Mouse (Mus musculus) kidney, adult 9 months (tissue): Measurements from ENCODE around the gene Gas2l3.

Experiments
- DNase-seq: peaks from one replicate; pipeline ENCODE4 v3.0.0; 2022

Gas2l3 gene

DNA sequence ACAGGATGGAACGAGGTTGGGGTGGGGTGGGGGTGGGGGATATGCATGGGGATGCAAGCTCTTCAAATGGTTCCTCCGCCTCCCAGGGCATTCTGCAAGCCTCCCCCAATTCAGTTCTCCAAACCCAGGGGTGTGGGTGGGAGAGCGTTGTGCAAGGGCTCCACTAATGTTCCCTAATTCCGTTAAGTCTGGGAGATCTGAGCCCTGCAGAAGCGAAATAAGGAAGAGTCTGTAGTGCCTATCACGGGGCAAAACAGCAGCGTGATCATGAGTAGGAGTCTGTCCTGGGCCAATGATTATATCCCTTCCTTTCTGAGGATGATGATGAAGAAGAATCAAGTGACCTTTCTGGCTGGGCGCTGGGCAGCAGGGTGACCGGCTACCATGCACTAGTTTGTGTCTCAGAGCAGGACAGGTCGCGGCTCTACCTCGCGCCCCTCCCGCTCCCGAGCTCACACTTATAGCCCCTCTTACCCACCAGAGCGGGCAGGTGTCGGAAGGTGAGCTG, 598 bp downstream of the Gas2l3 start:
- DNase-seq = no peak

GRCm38 (mm10) chr10:89442640-89443039, 1.1 kb downstream of the Gas2l3 start:
- no peak for DNase-seq

DNA sequence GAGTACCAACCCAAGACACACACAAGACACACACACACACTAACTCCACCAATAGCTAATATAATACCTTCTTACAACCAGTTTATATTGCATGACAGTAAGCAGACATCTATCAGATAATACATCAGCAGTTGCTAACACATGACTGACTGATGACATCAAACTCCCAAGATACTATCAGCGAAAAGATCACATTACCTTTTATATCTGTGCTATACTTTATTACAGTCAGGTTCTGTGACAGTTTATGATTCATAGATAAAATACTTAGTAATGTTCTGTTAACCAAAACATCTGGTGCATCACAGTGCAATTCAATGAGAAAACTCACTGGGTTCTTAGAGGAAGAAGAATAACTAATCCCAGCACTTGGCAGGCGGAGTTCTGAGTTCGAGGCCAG, 1.8 kb downstream of the Gas2l3 start:
- no peak for DNase-seq

- DNase-seq = no peak
Observed at GRCm38 (mm10) chr10:89439380-89439779, 4.4 kb downstream of the Gas2l3 start.

DNA sequence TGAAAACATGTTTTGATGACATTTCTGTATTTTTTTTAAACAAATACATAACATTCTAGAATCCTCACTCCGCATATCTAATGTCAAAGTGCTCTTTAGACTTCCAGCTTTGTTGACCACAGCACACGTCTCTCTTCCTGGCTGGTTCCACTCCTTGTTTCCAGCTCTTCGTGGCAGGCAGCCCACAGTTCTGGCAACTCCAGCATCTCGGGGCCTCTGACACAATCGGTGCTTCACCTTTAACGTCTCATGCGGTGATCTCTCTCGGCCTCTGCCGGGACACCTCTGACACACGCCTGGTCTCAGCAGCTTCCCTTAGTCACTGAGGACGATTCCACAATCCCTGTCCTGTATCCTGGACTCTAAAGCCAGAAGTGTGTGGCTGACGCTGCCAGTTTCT, 5.8 kb downstream of the Gas2l3 start:
- DNase-seq = no peak

DNA sequence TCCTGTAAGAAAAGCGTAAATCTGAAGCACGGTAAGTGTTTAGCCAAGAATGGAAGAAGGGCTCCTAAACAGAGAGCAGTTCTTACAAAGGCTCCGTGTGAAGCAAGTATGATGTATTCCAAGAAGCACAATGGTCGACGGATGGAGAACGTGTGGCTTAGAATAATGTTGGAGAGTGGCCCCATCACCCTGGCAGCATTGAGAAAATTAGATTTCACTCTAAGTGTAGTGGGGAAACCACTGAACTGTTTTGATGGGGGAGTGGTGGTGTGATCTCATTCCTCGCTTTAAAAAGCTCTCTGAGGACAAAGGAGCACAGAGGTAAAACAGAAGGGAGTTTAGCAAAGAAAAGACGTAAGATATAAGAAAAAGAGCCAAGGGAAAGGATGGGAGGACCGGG, 6.3 kb downstream of the Gas2l3 start:
- no peak for DNase-seq

DNA sequence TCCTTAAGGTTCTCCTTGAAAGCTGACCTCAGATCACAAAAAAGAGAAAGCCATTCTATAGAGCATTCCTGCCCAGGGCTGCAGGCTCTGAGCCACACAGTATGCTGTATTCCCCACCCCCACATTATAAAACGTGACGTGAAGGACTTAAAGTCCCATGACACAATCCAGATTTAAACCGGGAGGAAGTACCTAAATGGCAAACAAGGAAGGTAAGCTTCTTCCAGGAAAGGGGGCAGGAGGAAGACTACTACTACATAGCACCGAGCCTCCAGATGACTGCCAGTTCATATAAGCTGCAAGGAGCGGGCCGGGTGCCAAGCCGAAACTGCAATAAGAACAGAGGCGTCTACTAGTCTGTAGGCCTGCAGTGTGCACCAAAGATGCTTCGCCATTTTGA, 7.8 kb downstream of the Gas2l3 start:
- no peak for DNase-seq

DNA sequence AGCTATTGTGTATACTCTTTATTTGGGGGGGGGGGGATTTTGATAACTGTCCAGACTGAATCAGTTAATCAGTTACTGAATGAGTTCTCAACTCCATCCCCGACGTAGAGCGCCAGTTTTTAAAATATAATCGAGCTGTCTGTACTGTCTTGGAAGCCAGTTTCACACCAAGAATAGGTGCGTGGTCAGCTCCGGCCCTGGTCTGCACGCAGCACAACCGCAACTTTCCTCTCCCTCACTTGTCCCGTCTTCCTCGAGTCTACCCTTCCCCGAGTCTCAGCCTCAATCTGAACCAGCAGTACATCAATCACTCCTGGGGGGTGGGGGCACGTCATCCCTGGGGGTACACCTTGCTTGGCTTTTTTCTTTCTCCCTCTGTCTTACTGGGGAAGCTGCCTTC, 8.4 kb downstream of the Gas2l3 start:
- no peak for DNase-seq

- DNase-seq = no peak
Observed at GRCm38 (mm10) chr10:89434509-89435210, 9.1 kb downstream of the Gas2l3 start.

GRCm38 (mm10) chr10:89432743-89433142, 11.0 kb downstream of the Gas2l3 start:
- no peak for DNase-seq

- no peak for DNase-seq
Observed at GRCm38 (mm10) chr10:89430751-89431150, 13.0 kb downstream of the Gas2l3 start.

- DNase-seq = no peak
Observed at GRCm38 (mm10) chr10:89424800-89425393, 18.9 kb downstream of the Gas2l3 start.

GRCm38 (mm10) chr10:89424217-89424616, 19.6 kb downstream of the Gas2l3 start:
- DNase-seq = no peak

DNA sequence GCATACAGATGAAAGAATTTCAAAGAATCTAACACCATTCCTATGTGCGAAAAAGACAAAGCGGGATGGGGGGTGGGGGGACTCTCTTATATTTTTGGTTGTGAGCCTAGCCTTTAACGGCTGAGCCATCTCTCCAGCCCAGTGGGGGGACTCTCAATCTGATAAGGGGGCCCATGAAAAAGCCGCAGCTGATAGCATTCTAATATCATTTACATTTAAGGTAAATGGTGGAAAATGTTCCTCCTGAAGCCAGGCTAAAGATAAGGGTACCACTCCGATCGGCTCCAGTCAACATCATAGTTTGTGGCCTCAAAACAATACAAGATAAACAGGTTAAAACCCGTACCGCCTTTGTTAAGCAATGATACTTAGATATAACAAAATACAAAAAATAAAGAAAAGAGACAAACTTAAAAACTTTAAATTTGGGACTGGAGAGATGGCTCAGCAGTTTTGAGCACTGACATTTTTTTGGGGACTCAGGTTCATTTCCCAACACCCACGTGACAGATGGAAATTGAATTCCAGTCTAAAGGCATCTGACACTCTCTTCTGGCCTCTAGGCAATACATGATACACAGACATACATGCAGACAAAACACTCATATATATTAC, 20.5 kb downstream of the Gas2l3 start:
- DNase-seq = no peak

- DNase-seq = no peak
Observed at GRCm38 (mm10) chr10:89422504-89423158, 21.1 kb downstream of the Gas2l3 start.

GRCm38 (mm10) chr10:89417966-89418365, 25.8 kb downstream of the Gas2l3 start:
- no peak for DNase-seq

DNA sequence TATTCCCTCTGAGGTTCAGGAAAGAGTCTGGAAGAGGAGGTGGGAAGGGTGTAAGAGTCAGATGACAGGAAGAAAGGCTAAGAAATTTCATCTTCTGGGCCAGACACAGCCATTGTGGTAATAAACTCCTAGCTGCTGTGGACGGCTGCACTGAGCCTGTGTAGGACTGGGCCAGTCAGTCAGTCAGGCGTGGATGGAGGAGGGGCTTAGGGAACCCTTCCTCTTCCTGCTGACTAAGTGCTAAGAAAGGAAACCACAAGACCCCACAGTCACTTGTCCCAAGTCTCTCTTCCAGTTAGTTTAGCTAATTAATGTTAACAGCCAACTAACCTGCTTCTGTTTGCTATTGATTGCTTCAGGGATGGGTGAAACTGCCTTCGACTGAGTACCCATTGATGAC, 28.3 kb downstream of the Gas2l3 start:
- no peak for DNase-seq

- DNase-seq = no peak
Observed at GRCm38 (mm10) chr10:89407551-89407950, 36.2 kb downstream of the Gas2l3 start.

- no peak for DNase-seq
Observed at GRCm38 (mm10) chr10:89406733-89407484, 36.9 kb downstream of the Gas2l3 start.

DNA sequence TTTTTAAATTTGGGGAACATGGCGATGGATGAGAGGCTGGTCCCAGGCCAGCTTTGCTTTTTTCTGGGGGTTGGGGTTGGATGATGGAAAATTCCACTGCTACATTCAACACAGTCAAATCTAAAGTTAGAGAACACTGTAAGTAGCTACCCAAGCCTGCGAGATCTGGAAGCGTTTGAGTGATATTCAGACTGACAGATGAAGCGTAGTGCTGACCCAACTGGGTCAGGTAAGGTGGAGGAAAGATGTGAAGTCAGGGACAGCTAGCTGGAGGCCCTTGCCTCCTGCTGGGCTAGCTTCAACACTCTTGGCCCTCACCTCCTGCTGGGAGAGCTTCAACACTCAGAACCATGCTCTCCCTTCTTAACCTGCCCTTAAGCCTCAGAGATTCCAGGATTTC, 38.8 kb downstream of the Gas2l3 start:
- DNase-seq = no peak

- DNase-seq = no peak
Observed at GRCm38 (mm10) chr10:89400674-89401336, 43.0 kb downstream of the Gas2l3 start.

DNA sequence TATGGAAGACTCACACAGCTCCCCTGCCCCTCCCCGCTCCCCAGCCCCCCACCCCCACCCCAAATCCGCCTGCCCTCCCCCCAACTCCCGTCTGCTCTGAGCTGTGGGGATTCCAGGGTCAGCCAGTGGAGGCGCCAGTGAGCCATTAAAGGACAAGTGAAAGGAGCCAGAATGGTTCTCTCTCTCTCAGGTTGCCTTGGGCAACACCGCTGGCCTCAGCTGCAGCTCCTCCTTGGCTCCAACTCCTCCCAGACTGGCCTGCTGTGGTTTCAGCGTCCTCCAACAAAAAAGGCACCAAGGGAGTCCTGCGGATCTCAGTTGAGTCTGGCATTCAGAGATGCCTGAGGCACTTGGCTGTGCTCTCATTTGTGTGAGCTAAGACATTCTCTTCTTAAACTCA, 47.9 kb downstream of the Gas2l3 start:
- peak; percentile 38 for DNase-seq
